10 mouse cellular contexts compared by ENCODE assay signal in genomic region chr10:75119396-75119795, GRCm38 (mm10). TPM values are rescaled to one million over a fixed set of nuclear protein-coding genes. Genes with fewer than 3 reads are reported as not detected.
A peak's percentile ranks its signal among the peaks of the same experiment; 100 is the strongest.
DNase-seq lines count a peak whose midpoint lies in the region; ATAC-seq and TF ChIP-seq lines count a peak whose summit lies in the region.
"Had no signal": no experiment of that assay in that cellular context is flagged by ENCODE, and none has a peak within 500 bp of the region (broad histone marks: within the 10 kb centered on the region; RNA-seq: fewer than 3 reads in every experiment).

No protein-coding gene starts in this region.

- WGBS in limb, embryonic 15.5 days, result 57% methylated on average over 3 of the region's 3 CpGs
- WGBS in stomach, postnatal 0 days, result 41% methylated on average over 3 of the region's 3 CpGs

- no peak overlapping the region for H3K4me3 ChIP-seq in limb, embryonic 15.5 days
- no peak overlapping the region for H3K4me3 ChIP-seq in stomach, postnatal 0 days (ENCODE audit: low read depth, low read length)
- H3K4me3 ChIP-seq: layer of hippocampus, adult 2 months had no signal

- TF ChIP-seq CTCF in stomach, postnatal 0 days (IDR thresholded peaks at IDR 0.05; ENCODE audit: low read depth), result no peak

- ATAC-seq in limb, embryonic 15.5 days (ENCODE audit: insufficient number of reproducible peaks, low FRiP score, low TSS enrichment, low read depth), result no peak
- ATAC-seq in stomach, postnatal 0 days (ENCODE audit: low FRiP score, low TSS enrichment), result peak; percentile 79

- H3K9me3 ChIP-seq in limb, embryonic 15.5 days, result no peaks in the 10 kb centered on the region
- no peaks in the 10 kb centered on the region for H3K9me3 ChIP-seq in stomach, postnatal 0 days (ENCODE audit: control insufficient read depth, low read length)

- H3K4me2 ChIP-seq in limb, embryonic 15.5 days, result no peak overlapping the region
- H3K4me2 ChIP-seq in stomach, postnatal 0 days (replicated peaks; ENCODE audit: low read depth), result no peak overlapping the region

- DNase-seq in adrenal gland, adult 2 months, result peak; percentile 52
- no peak for DNase-seq in adrenal gland, adult 8-10 months
- DNase-seq in ovary, postnatal 36 days (ENCODE audit: low spot score), result peak; percentile 33
- no peak for DNase-seq in ovary, postnatal 10 days (ENCODE audit: low spot score)
- peak; percentile 54 for DNase-seq in stomach, postnatal 0 days (ENCODE audit: low spot score)
- no peak for DNase-seq in thymus, adult 18-20 months
- DNase-seq in frontal cortex, postnatal 36 days (ENCODE audit: low spot score in 2 of 2), result no peak
- DNase-seq: gastrocnemius, postnatal 36 days had no signal

- H3K27me3 ChIP-seq in limb, embryonic 15.5 days, result no peaks in the 10 kb centered on the region
- no peaks in the 10 kb centered on the region for H3K27me3 ChIP-seq in stomach, postnatal 0 days (ENCODE audit: control insufficient read depth, insufficient read depth, low read length)

- peaks cover 53% of the 10 kb centered on the region for H3K4me1 ChIP-seq in limb, embryonic 15.5 days
- H3K4me1 ChIP-seq in stomach, postnatal 0 days (replicated peaks; ENCODE audit: control insufficient read depth, insufficient read depth), result peaks cover 14% of the 10 kb centered on the region; the same call in 1 of the 2 replicates

- peak overlapping the region; percentile 57; the same call in 1 of the 2 replicates for H3K27ac ChIP-seq in limb, embryonic 15.5 days
- no peak overlapping the region for H3K27ac ChIP-seq in stomach, postnatal 0 days (replicated peaks)
- H3K27ac ChIP-seq: layer of hippocampus, adult 2 months had no signal

- TF ChIP-seq EP300 in stomach, postnatal 0 days (optimal IDR thresholded peaks at IDR 0.05), result no peak

- no peak overlapping the region for H3K9ac ChIP-seq in limb, embryonic 15.5 days
- H3K9ac ChIP-seq in stomach, postnatal 0 days (ENCODE audit: low read length), result no peak overlapping the region

- no peaks in the 10 kb centered on the region for H3K36me3 ChIP-seq in limb, embryonic 15.5 days
- no peaks in the 10 kb centered on the region for H3K36me3 ChIP-seq in stomach, postnatal 0 days (ENCODE audit: control insufficient read depth, insufficient read depth, low read length)

RNA-seq across cellular contexts. Expression of gene Bcr, which starts 59.0 kb away (rescaled TPM):
- 10 to 100 TPM; 40.2 to 43.2 TPM for total RNA-seq in adrenal gland, adult 2 months (2021)
- polyA plus RNA-seq in adrenal gland, adult 2 months (2012; rRNA removed), result 20.0 and 20.1 TPM in 2 replicates
- total RNA-seq in adrenal gland, adult 8-10 months (2022), result 10 to 100 TPM; 33.7 to 76.4 (median 56.5) TPM
- polyA plus RNA-seq in limb, embryonic 15.5 days (2015; fragmentation: Nextera tagmentation; extraction: Ambion mirVana), result 7.5 and 7.6 TPM in 2 replicates
- polyA plus RNA-seq in stomach, postnatal 0 days (2015; fragmentation: Nextera tagmentation; extraction: Ambion mirVana), result 4.5 and 4.7 TPM in 2 replicates

Comparison
In these comparisons a context has a peak if more than half of its experiments do, and no peak if none do; other contexts are left out.
1. DNase-seq: peak in adrenal gland, adult 2 months (single experiment), ovary, postnatal 36 days (single experiment) and stomach, postnatal 0 days (single experiment); none in adrenal gland, adult 8-10 months (single experiment), ovary, postnatal 10 days (single experiment), thymus, adult 18-20 months (0 of 2) and frontal cortex, postnatal 36 days (0 of 2).